Mouse (Mus musculus): ENCODE results near the gene Shc3. TPM values are rescaled to one million over a fixed set of nuclear protein-coding genes. Genes with fewer than 3 reads are reported as not detected.

The Shc3 gene
- polyA plus RNA-seq, 1 experiment from 2014 or later: 9.2 TPM

DNA sequence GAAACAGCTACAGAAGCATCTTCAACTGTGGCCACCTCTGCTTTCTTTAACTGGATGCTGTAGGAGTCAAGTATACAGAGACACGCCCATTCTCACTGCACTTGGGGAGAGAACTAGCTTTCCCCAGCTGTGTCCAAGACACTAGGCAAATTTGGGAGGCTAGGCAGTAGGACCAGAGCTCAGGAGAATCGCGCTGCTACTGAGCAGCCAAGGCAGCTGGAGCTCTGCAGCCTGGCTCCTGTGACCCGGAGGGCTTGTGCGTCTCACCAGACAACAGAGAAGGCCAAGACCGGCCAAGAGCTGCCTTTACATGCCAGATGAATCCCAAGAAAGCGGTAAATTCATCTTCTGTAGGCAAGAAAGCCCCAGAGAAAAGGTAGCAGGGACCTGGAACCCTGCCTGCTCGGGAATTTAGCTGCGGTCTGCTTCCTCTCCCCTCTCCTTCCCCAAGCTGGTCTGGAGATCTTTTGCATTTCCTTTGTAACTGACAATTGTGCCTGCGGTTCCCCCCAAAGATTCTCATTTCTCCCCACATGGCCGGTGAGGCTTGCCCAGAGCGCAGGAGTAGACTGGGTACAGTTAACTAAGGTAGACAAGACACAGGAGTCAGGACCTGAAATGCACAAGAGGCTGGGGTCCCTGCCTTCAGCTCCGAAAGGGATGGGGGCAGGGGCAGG lies 161.5 kb downstream of the Shc3 start:
- no peaks in the 10 kb centered on the region for H3K9me3 ChIP-seq (ENCODE audit: control insufficient read depth, low read length)
- 0 out of 2 replicates have a peak, but pooled peaks cover 4% of the 10 kb centered on the region for H3K27me3 ChIP-seq (replicated peaks; ENCODE audit: control insufficient read depth, insufficient read depth, low read length)
- 29% methylated on average over 13 of the region's 13 CpGs for WGBS
- 0 out of 2 replicates have a peak overlapping the region, but pooled peaks have one; percentile 62 for H3K4me2 ChIP-seq (ENCODE audit: low read length)
- H3K27ac ChIP-seq (ENCODE audit: low read length): no peak overlapping the region
- H3K9ac ChIP-seq (replicated peaks; ENCODE audit: low read depth, low read length): no peak overlapping the region
- no peak overlapping the region for H3K4me3 ChIP-seq (replicated peaks; ENCODE audit: low read length)
- H3K36me3 ChIP-seq (ENCODE audit: control insufficient read depth, insufficient read depth): no peaks in the 10 kb centered on the region
- peaks cover 19% of the 10 kb centered on the region for H3K4me1 ChIP-seq (replicated peaks; ENCODE audit: control insufficient read depth, insufficient read depth, low read length)
- no peak for ATAC-seq

DNA sequence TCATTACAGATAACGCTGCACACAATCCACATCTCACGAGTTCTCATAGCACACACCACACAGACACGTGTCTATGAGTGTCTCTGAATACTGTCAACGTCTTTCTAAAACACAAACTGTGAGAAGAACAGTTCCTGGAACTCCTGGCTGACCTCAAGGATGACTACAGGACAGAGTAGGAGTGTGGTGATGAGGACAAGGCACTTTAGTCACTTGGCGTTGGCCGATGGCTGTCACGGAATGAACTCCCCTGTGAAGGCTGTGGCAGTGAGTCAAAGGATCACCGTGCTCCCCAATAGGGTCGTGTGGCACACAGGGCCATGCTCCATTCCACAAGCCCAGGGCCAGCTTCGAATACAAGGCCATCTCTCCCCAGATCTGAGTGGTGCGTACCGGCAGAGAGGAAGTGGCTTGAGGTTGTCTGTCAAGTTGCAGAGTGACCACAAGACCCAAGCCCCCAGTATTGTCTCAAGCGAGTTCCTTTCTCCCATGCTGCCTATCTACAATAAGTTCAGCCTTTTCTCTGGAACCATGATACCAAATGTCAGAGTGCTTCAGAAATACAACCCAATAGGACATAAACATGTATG lies 163.4 kb downstream of the Shc3 start:
- 96% methylated on average over 13 of the region's 13 CpGs for WGBS

DNA sequence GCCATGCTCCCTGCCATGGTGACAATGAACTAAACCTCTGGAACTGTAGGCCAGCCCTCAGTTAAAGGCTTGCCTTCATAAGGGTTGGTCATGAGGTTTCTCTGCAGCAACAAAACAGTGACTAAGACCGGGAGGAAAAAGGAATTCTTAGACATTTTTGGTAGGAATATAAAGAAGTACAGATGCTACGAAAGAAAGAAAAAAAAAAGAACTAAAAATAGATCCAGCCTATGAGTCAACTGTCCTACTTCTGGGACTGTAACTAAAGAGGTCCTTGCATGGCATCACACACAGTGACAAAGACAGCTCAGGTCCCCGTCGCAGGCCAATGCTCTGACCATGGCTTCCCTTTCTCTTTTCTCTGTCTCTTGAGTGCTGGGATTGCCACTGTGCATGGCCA lies 164.7 kb downstream of the Shc3 start:
- no peak overlapping the region for H3K9ac ChIP-seq (replicated peaks; ENCODE audit: low read depth, low read length)
- H3K4me1 ChIP-seq (replicated peaks; ENCODE audit: control insufficient read depth, insufficient read depth, low read length): peaks cover 26% of the 10 kb centered on the region
- 93% methylated on average over 4 of the region's 4 CpGs for WGBS

More for the DNA sequence above, 163.4 kb downstream of the Shc3 start:
- 0 out of 2 replicates have a peak, but pooled peaks cover 4% of the 10 kb centered on the region for H3K27me3 ChIP-seq (replicated peaks; ENCODE audit: control insufficient read depth, insufficient read depth, low read length)
- peaks cover 25% of the 10 kb centered on the region for H3K4me1 ChIP-seq (replicated peaks; ENCODE audit: control insufficient read depth, insufficient read depth, low read length)
- no peaks in the 10 kb centered on the region for H3K9me3 ChIP-seq (ENCODE audit: control insufficient read depth, low read length)
- ATAC-seq: no peak
- H3K27ac ChIP-seq (ENCODE audit: low read length): no peak overlapping the region
- no peaks in the 10 kb centered on the region for H3K36me3 ChIP-seq (ENCODE audit: control insufficient read depth, insufficient read depth)
- H3K4me2 ChIP-seq (ENCODE audit: low read length): no peak overlapping the region
- no peak overlapping the region for H3K9ac ChIP-seq (replicated peaks; ENCODE audit: low read depth, low read length)
- no peak overlapping the region for H3K4me3 ChIP-seq (replicated peaks; ENCODE audit: low read length)

DNA sequence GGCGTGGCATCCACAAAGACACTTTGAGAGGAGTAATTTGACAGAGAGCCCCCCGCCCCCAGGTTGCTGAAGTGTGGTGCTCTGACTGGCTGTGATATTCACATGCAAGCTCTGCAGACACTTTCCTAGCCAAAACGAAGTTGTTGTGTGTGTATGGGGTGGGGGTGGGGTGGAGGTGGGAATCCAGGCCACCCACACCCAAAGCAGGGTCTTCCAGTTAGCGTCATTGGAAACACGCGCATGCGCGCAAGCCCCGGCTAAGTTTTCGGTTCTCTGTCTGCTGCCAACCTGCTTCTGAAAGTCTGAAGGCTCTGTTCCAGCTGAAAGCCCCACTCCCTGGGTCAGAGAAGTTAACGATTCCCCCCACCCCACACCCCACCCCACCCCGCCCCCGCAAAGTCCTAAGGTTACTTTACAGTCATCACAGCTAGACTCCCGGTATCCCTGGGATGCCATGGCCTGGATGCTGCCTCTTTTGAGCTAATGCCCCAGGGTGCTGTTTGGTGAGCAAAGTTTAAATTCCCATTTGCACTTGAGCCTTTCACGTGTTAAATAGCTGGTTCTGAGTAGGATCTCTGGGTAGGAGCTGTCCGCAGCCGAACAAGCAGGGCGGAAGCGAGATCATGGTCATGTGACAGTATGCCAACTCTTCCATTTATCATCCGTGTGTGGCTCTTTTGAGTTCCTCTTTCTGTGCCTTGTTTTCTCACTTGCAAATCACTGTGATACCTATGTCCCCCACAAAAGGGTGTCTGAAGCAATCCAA lies 168.3 kb downstream of the Shc3 start:
- Histone ChIP-seq H3K4me3 (replicated peaks; ENCODE audit: low read length) (peak overlapping the region; percentile 41), H3K4me1 (replicated peaks; ENCODE audit: control insufficient read depth, insufficient read depth, low read length) (peaks cover 8% of the 10 kb centered on the region), H3K27ac (ENCODE audit: low read length) (no peak overlapping the region), H3K9me3 (ENCODE audit: control insufficient read depth, low read length) (no peaks in the 10 kb centered on the region), H3K27me3 (replicated peaks; ENCODE audit: control insufficient read depth, insufficient read depth, low read length) (no peaks in the 10 kb centered on the region), H3K4me2 (ENCODE audit: low read length) (peak overlapping the region; percentile 55), H3K9ac (replicated peaks; ENCODE audit: low read depth, low read length) (peak overlapping the region; percentile 32), H3K36me3 (ENCODE audit: control insufficient read depth, insufficient read depth) (no peaks in the 10 kb centered on the region)
- ATAC-seq: peak; percentile 66
- WGBS: 20% methylated on average over 20 of the region's 20 CpGs

More for the DNA sequence above, 164.7 kb downstream of the Shc3 start:
- Histone ChIP-seq H3K4me2 (ENCODE audit: low read length) (no peak overlapping the region), H3K4me3 (replicated peaks; ENCODE audit: low read length) (no peak overlapping the region), H3K36me3 (ENCODE audit: control insufficient read depth, insufficient read depth) (no peaks in the 10 kb centered on the region), H3K27me3 (replicated peaks; ENCODE audit: control insufficient read depth, insufficient read depth, low read length) (0 out of 2 replicates have a peak, but pooled peaks cover 3% of the 10 kb centered on the region), H3K27ac (ENCODE audit: low read length) (no peak overlapping the region), H3K9me3 (ENCODE audit: control insufficient read depth, low read length) (no peaks in the 10 kb centered on the region)
- ATAC-seq: no peak

DNA sequence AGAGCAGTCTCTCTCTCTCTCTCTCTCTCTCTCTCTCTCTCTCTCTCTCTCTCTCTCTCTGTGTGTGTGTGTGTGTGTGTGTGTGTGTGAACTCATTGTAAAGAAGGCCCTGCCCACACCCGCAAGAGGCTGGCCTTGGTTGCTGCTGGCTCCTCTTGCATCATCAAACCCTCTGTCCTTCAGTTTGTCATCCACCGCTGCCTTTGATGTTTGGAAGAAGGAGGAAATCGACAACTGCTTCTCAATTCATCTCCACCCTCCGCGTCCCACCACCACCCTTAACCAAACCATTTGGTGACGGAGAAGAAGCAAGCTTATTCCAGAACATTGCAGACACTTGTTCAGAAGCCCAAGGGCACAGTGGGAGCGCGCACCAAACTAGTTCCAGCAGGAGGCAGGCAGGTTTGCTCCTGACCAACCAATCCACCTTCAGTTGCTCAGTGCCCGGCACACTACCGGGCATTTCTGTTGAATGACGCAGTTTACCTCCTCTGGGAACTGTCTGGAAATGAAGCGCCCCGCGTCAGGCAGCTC lies 169.0 kb downstream of the Shc3 start:
- H3K36me3 ChIP-seq (ENCODE audit: control insufficient read depth, insufficient read depth): no peaks in the 10 kb centered on the region
- H3K4me2 ChIP-seq (ENCODE audit: low read length): peak overlapping the region; percentile 55
- H3K4me1 ChIP-seq (replicated peaks; ENCODE audit: control insufficient read depth, insufficient read depth, low read length): peaks cover 8% of the 10 kb centered on the region
- H3K27ac ChIP-seq (ENCODE audit: low read length): no peak overlapping the region
- 39% methylated on average over 14 of the region's 14 CpGs for WGBS
- no peaks in the 10 kb centered on the region for H3K27me3 ChIP-seq (replicated peaks; ENCODE audit: control insufficient read depth, insufficient read depth, low read length)
- ATAC-seq: peak; percentile 62
- peak overlapping the region; percentile 41 for H3K4me3 ChIP-seq (replicated peaks; ENCODE audit: low read length)
- H3K9ac ChIP-seq (replicated peaks; ENCODE audit: low read depth, low read length): peak overlapping the region; percentile 12
- H3K9me3 ChIP-seq (ENCODE audit: control insufficient read depth, low read length): no peaks in the 10 kb centered on the region

DNA sequence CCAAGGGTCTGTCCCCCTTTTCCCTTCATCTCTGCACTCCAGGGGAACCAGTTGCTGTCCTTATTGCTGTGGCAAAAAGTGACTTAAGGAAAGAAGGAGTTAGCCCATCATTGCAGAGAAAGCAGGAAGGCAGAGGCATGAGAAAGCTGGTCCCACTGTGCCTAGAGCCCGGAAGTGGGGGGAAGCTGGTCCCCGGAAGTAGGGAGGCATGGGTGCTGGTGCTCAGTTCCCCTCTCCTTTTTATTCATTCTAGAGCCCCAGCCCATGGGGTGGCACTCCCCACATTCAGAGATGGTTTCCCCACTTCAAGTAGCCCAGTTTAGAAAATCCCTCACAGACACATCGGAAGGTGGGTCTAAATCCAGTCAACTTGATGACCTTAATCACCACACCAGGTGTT lies 169.7 kb downstream of the Shc3 start:
- H3K4me3 ChIP-seq (replicated peaks; ENCODE audit: low read length): no peak overlapping the region
- 99% methylated on average over 3 of the region's 3 CpGs for WGBS
- H3K4me2 ChIP-seq (ENCODE audit: low read length): no peak overlapping the region
- no peaks in the 10 kb centered on the region for H3K9me3 ChIP-seq (ENCODE audit: control insufficient read depth, low read length)
- H3K9ac ChIP-seq (replicated peaks; ENCODE audit: low read depth, low read length): no peak overlapping the region
- no peak overlapping the region for H3K27ac ChIP-seq (ENCODE audit: low read length)
- no peaks in the 10 kb centered on the region for H3K27me3 ChIP-seq (replicated peaks; ENCODE audit: control insufficient read depth, insufficient read depth, low read length)
- peaks cover 8% of the 10 kb centered on the region for H3K4me1 ChIP-seq (replicated peaks; ENCODE audit: control insufficient read depth, insufficient read depth, low read length)
- no peak for ATAC-seq
- no peaks in the 10 kb centered on the region for H3K36me3 ChIP-seq (ENCODE audit: control insufficient read depth, insufficient read depth)

DNA sequence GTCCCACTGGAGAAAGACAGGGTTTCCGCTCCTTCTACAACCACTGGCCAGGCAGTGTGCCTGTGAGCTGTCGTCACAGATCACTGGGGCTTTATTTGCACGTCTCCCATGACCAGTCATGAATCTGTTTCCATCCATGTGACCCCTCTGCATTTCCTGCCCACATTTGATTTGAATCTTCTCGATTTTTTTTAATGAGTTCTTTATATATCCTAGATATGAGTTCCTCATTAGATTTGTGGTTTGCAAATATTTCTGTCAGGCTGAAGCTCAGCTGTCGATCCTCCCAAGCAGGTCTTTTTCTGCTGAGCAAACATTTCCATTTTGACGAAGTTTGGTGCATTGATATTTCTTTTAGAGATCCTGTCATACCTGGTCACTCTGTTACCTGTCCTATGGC lies 171.4 kb downstream of the Shc3 start:
- Histone ChIP-seq H3K9me3 (ENCODE audit: control insufficient read depth, low read length) (no peaks in the 10 kb centered on the region), H3K9ac (replicated peaks; ENCODE audit: low read depth, low read length) (no peak overlapping the region), H3K4me3 (replicated peaks; ENCODE audit: low read length) (no peak overlapping the region), H3K27me3 (replicated peaks; ENCODE audit: control insufficient read depth, insufficient read depth, low read length) (no peaks in the 10 kb centered on the region), H3K27ac (ENCODE audit: low read length) (no peak overlapping the region), H3K4me2 (ENCODE audit: low read length) (no peak overlapping the region), H3K36me3 (ENCODE audit: control insufficient read depth, insufficient read depth) (no peaks in the 10 kb centered on the region), H3K4me1 (replicated peaks; ENCODE audit: control insufficient read depth, insufficient read depth, low read length) (peaks cover 8% of the 10 kb centered on the region)
- no peak for ATAC-seq
- WGBS: 89% methylated on average over 6 of the region's 6 CpGs

DNA sequence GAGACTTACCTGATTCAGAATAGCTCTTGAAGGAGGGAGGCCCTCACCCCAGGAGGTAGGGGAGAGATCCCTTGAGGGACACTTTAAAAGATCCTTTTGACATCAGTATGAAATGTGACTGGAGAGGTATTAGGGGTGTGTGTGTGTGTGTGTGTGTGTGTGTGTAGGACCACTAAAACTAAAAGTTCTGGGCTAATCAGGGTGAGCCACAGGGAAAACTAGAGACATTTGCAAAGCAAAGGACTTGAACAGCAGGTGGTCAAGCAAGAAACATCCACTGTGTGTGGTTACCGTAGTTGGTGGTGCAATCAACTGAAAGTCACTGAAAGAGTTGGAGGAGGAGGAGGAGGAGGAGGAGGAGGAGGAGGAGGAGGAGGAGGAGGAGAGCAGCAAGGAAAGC lies 177.0 kb downstream of the Shc3 start:
- no peak overlapping the region for H3K9ac ChIP-seq (replicated peaks; ENCODE audit: low read depth, low read length)
- no peaks in the 10 kb centered on the region for H3K9me3 ChIP-seq (ENCODE audit: control insufficient read depth, low read length)
- ATAC-seq: no peak
- H3K4me1 ChIP-seq (replicated peaks; ENCODE audit: control insufficient read depth, insufficient read depth, low read length): no peaks in the 10 kb centered on the region
- no peaks in the 10 kb centered on the region for H3K27me3 ChIP-seq (replicated peaks; ENCODE audit: control insufficient read depth, insufficient read depth, low read length)
- H3K36me3 ChIP-seq (ENCODE audit: control insufficient read depth, insufficient read depth): no peaks in the 10 kb centered on the region
- no peak overlapping the region for H3K4me3 ChIP-seq (replicated peaks; ENCODE audit: low read length)
- no peak overlapping the region for H3K27ac ChIP-seq (ENCODE audit: low read length)
- no peak overlapping the region for H3K4me2 ChIP-seq (ENCODE audit: low read length)
- no CpG with 5 or more reads among the region's 1 CpGs for WGBS

DNA sequence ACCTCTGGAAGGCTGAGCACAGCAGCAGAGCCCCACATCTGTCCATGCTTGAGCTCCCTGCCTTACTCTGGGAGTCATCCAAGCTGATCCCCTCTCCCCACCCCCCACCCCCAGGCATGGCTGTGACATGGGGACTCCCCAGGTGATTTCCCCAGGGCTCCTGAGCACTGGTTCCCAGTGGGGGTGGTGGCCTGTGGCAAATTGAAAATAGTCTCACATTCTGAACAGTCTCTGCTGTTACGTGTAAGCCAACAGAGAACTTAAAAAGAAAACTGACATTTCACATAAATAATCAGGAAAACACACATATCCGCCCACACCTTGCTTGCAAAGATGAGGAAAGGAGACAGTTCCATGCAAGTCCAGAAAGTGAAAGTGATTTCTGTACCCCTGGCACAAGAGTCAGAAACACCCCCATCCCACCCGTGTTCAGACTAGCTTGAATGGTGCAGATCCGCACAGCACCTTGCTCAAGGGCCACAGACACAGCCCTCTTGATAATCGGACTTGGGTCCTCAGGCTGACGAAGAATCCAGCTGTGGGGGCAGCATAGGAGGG lies 177.8 kb downstream of the Shc3 start:
- ATAC-seq: no peak
- H3K4me3 ChIP-seq (replicated peaks; ENCODE audit: low read length): no peak overlapping the region
- no peaks in the 10 kb centered on the region for H3K36me3 ChIP-seq (ENCODE audit: control insufficient read depth, insufficient read depth)
- no peaks in the 10 kb centered on the region for H3K9me3 ChIP-seq (ENCODE audit: control insufficient read depth, low read length)
- no peaks in the 10 kb centered on the region for H3K27me3 ChIP-seq (replicated peaks; ENCODE audit: control insufficient read depth, insufficient read depth, low read length)
- H3K4me1 ChIP-seq (replicated peaks; ENCODE audit: control insufficient read depth, insufficient read depth, low read length): no peaks in the 10 kb centered on the region
- H3K9ac ChIP-seq (replicated peaks; ENCODE audit: low read depth, low read length): no peak overlapping the region
- no peak overlapping the region for H3K4me2 ChIP-seq (ENCODE audit: low read length)
- H3K27ac ChIP-seq (ENCODE audit: low read length): no peak overlapping the region
- 89% methylated on average over 6 of the region's 6 CpGs for WGBS

Data from forebrain, embryonic 16.5 days (tissue).